Mouse (Mus musculus) stomach, embryonic 14.5 days (tissue): ENCODE results near the gene Npm3. TPM values are rescaled to one million over a fixed set of nuclear protein-coding genes. Genes with fewer than 3 reads are reported as not detected.

Source experiments
- ATAC-seq: fragments of 200-750 bp; cut with Nextera tagmentation; 2 replicates; pipeline ENCODE4 v1.8.0; 2017; ENCODE audit warnings: low read depth, moderate TSS enrichment; ENCODE audit not compliant: insufficient number of reproducible peaks, insufficient read depth, low FRiP score
- H3K27ac ChIP-seq: fragments of 300-500 bp; sonication (generic); 2 replicates; pipeline ENCODE4 v1.5.1; 2014; ENCODE audit warnings: mild to moderate bottlenecking, low read length, moderate library complexity, mixed read lengths
- H3K27me3 ChIP-seq: fragments of 300-500 bp; sonication (generic); 2 replicates; pipeline ENCODE4 v1.6.1; 2014; ENCODE audit warnings: low read length, control low read depth, mixed read lengths; ENCODE audit not compliant: control insufficient read depth, insufficient read depth
- H3K36me3 ChIP-seq: fragments of 300-500 bp; sonication (generic); 2 replicates; pipeline ENCODE4 v1.6.1; 2014; ENCODE audit warnings: mild to moderate bottlenecking, control low read depth, low read length, moderate library complexity, mixed read lengths; ENCODE audit not compliant: control insufficient read depth, insufficient read depth
- H3K4me1 ChIP-seq: fragments of 300-500 bp; sonication (generic); 2 replicates; pipeline ENCODE4 v1.6.1; 2014; ENCODE audit warnings: low read length, control low read depth, mixed read lengths; ENCODE audit not compliant: control insufficient read depth, insufficient read depth
- H3K4me2 ChIP-seq: fragments of 300-500 bp; sonication (generic); replicated peaks from 2 replicates; pipeline ENCODE4 v1.6.1; 2014; ENCODE audit warnings: low read depth, low read length, control low read depth
- H3K4me3 ChIP-seq: fragments of 300-500 bp; sonication (generic); 2 replicates; pipeline ENCODE4 v1.5.1; 2014; ENCODE audit warnings: low read depth, low read length, control low read depth
- H3K9ac ChIP-seq: fragments of 300-500 bp; sonication (generic); replicated peaks from 2 replicates; pipeline ENCODE4 v1.6.1; 2014; ENCODE audit warnings: low read depth, mild to moderate bottlenecking, control low read depth, low read length, moderate library complexity, mixed read lengths
- H3K9me3 ChIP-seq: fragments of 300-500 bp; sonication (generic); 2 replicates; pipeline ENCODE4 v1.6.1; 2016; ENCODE audit warnings: low read depth, low read length, control low read depth; ENCODE audit not compliant: control insufficient read depth
- WGBS: fragments of 180-500 bp; shearing (Covaris S2); extraction: QIAGEN DNeasy Blood & Tissue Kit; methylation state at CpG from one replicate; pipeline ENCODE4 v1.1.7; 2014; 5-methylcytosine and 5-hydroxymethylcytosine counted together
- polyA plus RNA-seq: library from polyadenylated mRNA; unstranded; fragments of >200 nt; fragmentation: Nextera tagmentation; extraction: Ambion mirVana; gene quantifications from 2 replicates; pipeline ENCODE4 v1.2.1, GENCODE M21; 2014

Gene Npm3
- 14.8 and 16.0 TPM in 2 replicates for polyA plus RNA-seq

GRCm38 (mm10) chr19:45749243-45750043 is at the start of gene Npm3:
Gene Npm3 (minus strand): TSS chr19:45749591.
- 0 out of 2 replicates have a peak within 1 kb of the TSS, but pooled peaks have one; percentile 21 for H3K27ac ChIP-seq

DNA sequence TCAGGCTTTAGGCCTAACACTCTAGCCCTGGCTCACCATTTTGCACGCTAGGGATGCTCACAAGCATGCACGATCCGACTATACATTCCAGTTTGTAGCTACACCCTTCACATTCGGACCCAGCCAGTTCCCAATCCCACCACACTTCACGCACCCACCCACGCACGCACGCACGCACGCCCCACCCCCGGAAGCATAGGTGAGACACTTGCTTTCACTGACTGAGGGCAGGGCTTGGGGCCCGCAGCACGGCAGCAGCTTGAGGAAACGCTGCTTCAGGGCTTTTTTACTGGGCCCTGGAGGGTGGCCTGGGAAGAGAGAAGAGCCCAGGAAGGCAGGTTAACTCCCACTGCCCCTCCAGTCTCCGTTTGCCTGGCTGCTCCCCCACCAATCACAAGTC is 47.5 kb upstream of the Npm3 start:
- Histone ChIP-seq H3K4me2 (no peak overlapping the region), H3K4me3 (no peak overlapping the region), H3K4me1 (peaks cover 6% of the 10 kb centered on the region; the same call in 1 of the 2 replicates), H3K9me3 (no peaks in the 10 kb centered on the region), H3K27ac (no peak overlapping the region), H3K36me3 (no peaks in the 10 kb centered on the region), H3K9ac (no peak overlapping the region), H3K27me3 (no peaks in the 10 kb centered on the region)
- WGBS, result 75% methylated on average over 15 of the region's 15 CpGs
- no peak for ATAC-seq

More at GRCm38 (mm10) chr19:45749243-45750043, at the start of gene Npm3:
- Histone ChIP-seq H3K4me3 (peak within 1 kb of the TSS; percentile 85), H3K27me3 (peaks cover 17% of the 10 kb centered on the region), H3K9me3 (no peaks in the 10 kb centered on the region), H3K4me2 (peak within 1 kb of the TSS; percentile 95), H3K9ac (peak within 1 kb of the TSS; percentile 89), H3K36me3 (peaks cover 26% of the 10 kb centered on the region), H3K4me1 (peaks cover 9% of the 10 kb centered on the region; the same call in 1 of the 2 replicates)
- ATAC-seq, result peak; percentile 70
- 1% methylated on average over 60 of the region's 60 CpGs for WGBS

DNA sequence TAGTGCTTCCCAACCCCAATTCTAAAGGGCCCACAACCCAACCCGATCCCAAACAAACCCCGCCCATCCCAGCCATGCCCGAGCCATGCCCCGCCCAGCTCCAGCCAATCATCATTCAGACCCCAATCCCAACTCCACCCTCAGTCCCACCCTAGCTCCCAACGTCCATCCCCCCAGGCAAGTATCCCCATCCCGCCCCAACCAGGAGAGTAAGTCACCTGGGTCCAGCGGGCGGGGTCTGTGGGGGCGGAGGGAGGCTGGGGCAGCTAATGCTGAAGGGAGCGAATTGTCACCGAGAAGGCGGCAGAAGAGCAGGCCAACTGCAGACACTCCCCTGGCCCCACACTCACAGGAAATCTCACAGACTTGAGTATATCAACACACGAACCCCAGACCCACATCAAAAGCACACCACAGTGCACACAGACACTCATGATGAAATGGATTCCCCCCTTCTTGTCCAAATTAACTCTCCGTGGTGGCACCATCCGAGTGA is 46.7 kb upstream of the Npm3 start:
- H3K4me1 ChIP-seq, result peaks cover 6% of the 10 kb centered on the region; the same call in 1 of the 2 replicates
- H3K9ac ChIP-seq, result no peak overlapping the region
- H3K4me2 ChIP-seq, result peak overlapping the region; percentile 40
- no peak overlapping the region for H3K27ac ChIP-seq
- ATAC-seq, result no peak
- H3K36me3 ChIP-seq, result no peaks in the 10 kb centered on the region
- WGBS, result 10% methylated on average over 15 of the region's 15 CpGs
- 0 out of 2 replicates have a peak overlapping the region, but pooled peaks have one; percentile 8 for H3K4me3 ChIP-seq
- H3K27me3 ChIP-seq, result no peaks in the 10 kb centered on the region
- H3K9me3 ChIP-seq, result no peaks in the 10 kb centered on the region

DNA sequence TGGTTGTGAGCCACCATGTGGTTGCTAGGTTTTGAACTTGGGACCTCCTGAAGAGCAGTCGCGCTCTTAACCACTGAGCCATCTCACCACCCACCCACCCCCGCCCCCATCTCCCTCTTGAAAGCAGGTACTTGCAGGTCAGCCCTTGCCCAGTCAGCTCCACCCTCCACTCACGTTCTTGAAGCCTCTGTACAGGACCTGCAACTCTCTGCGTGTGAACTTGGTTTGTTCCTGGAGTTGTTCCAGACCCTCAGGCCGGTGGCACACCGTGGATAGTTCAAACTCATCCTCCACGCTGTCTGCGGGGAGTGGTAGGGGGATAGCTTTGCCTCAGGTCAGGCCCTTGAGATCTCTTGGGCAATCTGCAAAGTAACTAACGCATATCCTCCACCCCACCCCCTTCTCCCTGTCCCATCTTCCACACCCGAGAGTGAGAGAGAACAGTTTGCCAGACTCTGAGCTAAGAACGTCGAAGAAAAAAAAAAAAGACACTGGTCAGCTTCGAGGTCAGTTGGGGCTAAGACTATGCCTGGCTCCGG is 46.1 kb upstream of the Npm3 start:
- no peaks in the 10 kb centered on the region for H3K36me3 ChIP-seq
- no peak for ATAC-seq
- H3K27ac ChIP-seq, result no peak overlapping the region
- H3K9ac ChIP-seq, result no peak overlapping the region
- H3K4me1 ChIP-seq, result peaks cover 6% of the 10 kb centered on the region; the same call in 1 of the 2 replicates
- no peaks in the 10 kb centered on the region for H3K27me3 ChIP-seq
- H3K4me3 ChIP-seq, result 0 out of 2 replicates have a peak overlapping the region, but pooled peaks have one; percentile 8
- peak overlapping the region; percentile 40 for H3K4me2 ChIP-seq
- WGBS, result 32% methylated on average over 15 of the region's 15 CpGs
- no peaks in the 10 kb centered on the region for H3K9me3 ChIP-seq

DNA sequence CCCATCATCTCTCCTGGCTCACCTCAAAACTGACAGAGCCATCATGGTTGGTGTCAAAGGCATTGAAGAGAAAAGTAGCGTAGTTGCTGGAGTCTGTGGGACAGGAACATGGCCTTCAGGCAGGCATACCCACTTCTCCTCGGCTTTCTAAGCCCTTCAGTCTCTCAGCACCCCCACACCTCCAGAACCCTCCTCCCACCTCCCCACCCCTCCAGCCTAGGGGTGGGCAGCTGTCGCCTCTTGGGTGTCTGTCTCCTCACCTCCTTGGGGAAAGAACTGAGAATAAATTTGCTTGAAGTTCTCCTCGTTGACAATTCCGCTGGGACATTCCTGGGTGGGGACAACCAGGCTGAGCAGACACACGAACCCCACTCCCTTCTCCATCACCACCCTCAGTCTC is 45.3 kb upstream of the Npm3 start:
- no peak overlapping the region for H3K4me2 ChIP-seq
- H3K9me3 ChIP-seq, result no peaks in the 10 kb centered on the region
- no peak overlapping the region for H3K27ac ChIP-seq
- no peak overlapping the region for H3K9ac ChIP-seq
- H3K4me3 ChIP-seq, result no peak overlapping the region
- ATAC-seq, result no peak
- H3K4me1 ChIP-seq, result peaks cover 6% of the 10 kb centered on the region; the same call in 1 of the 2 replicates
- no peaks in the 10 kb centered on the region for H3K36me3 ChIP-seq
- H3K27me3 ChIP-seq, result no peaks in the 10 kb centered on the region
- 63% methylated on average over 6 of the region's 6 CpGs for WGBS

GRCm38 (mm10) chr19:45792404-45792803 is 43.0 kb upstream of the Npm3 start:
- Histone ChIP-seq H3K27ac (no peak overlapping the region), H3K36me3 (no peaks in the 10 kb centered on the region), H3K4me1 (peaks cover 6% of the 10 kb centered on the region; the same call in 1 of the 2 replicates), H3K9ac (no peak overlapping the region), H3K4me2 (no peak overlapping the region), H3K9me3 (no peaks in the 10 kb centered on the region), H3K27me3 (no peaks in the 10 kb centered on the region), H3K4me3 (no peak overlapping the region)
- WGBS, result 89% methylated on average over 6 of the region's 6 CpGs
- no peak for ATAC-seq

DNA sequence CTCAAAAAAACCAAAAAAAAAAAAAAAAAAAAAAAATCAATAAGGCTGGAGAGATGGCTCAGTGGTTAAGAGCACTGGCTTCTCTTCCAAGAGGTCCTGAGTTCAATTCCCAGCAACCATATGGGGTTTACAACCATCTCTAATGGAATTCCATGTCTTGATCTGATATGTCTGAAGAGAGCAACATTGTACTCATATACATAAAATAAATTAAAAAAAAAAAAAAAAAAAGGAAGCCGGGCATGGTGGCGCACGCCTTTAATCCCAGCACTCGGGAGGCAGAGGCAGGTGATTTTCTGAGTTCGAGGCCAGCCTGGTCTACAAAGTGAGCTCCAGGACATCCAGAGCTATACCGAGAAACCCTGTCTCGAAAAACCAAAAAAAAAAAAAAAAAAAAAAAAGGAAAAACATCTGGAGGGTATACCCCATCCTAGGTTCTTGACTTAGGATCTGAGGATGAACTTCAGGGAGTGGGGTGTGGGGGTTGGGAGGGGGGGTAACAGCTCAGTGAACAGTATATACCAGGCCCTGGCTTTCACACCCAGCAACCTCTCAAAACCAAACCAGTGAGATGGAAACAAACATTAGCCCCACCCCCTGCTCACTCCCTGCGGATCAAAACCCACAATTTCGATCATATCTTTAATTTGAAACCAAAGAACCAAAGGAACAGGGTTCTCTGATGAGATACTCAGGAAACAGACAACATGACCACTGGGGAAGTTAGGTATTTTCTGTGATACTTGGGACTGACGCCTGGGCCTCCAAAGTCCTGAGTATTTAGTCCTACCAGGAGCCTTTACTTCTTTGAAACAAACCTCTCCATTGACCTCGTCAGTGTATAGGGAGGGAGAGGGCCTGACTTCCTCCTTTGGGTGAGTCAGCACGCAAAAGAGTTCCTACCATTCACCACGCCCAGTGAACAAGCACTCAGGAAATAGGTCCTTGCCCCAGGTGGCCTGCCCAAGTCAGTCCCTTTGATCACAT is 40.8 kb upstream of the Npm3 start:
- no peaks in the 10 kb centered on the region for H3K4me1 ChIP-seq
- H3K36me3 ChIP-seq, result no peaks in the 10 kb centered on the region
- H3K27me3 ChIP-seq, result no peaks in the 10 kb centered on the region
- no peak overlapping the region for H3K4me3 ChIP-seq
- peak; percentile 72 for ATAC-seq
- no peaks in the 10 kb centered on the region for H3K9me3 ChIP-seq
- peak overlapping the region; percentile 27; the same call in 1 of the 2 replicates for H3K27ac ChIP-seq
- 78% methylated on average over 13 of the region's 13 CpGs for WGBS
- H3K4me2 ChIP-seq, result no peak overlapping the region
- H3K9ac ChIP-seq, result no peak overlapping the region

DNA sequence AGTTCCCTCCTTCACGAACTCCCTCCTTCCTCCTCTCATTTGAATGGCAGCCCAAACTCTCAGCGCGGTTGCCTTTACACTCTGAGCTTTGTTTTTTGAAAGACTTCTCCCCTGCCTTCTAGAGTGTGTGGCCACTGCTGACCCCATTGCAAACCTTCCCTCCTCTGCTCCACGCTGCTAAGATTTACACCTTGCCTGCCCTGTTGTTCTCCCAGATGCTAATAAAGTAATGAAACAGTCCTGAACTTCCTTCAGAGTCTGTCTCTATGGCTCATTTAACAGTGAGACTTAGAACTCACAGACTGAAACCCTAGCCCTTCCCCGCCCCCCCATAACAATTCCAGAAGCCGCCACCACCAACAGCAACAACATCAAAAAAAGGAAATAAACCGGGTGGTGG is 40.0 kb upstream of the Npm3 start:
- no peak overlapping the region for H3K4me3 ChIP-seq
- no peak overlapping the region for H3K27ac ChIP-seq
- no peaks in the 10 kb centered on the region for H3K27me3 ChIP-seq
- no peaks in the 10 kb centered on the region for H3K9me3 ChIP-seq
- H3K4me2 ChIP-seq, result no peak overlapping the region
- no peak overlapping the region for H3K9ac ChIP-seq
- H3K4me1 ChIP-seq, result no peaks in the 10 kb centered on the region
- 79% methylated on average over 7 of the region's 7 CpGs for WGBS
- ATAC-seq, result no peak
- H3K36me3 ChIP-seq, result no peaks in the 10 kb centered on the region
